In the genomic region with DNA sequence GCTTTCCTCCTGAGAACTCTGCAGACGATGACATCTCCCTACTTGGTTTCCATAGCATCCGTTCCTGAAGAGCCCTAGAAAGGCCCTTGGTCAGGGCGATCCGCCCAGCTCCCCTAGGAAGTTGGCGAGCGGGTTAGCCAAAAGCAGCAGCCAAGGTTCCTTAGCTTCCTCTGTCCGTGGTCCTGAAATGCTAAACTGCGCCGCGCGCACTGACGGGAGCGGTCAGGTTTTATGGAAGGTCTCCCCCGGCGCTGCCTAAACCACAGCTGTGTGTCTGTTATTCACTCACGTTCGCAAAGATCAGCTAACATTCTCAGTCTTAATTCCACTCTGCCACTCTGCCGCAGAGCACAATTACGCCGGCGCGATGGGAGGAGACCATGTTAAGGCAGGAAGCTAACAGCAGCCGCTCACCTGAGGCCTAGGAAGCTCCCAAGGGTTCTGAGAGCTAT, we compare ENCODE assay signal across 8 mouse cellular contexts. TPM values are rescaled to one million over a fixed set of nuclear protein-coding genes. Genes with fewer than 3 reads are reported as not detected.
DNase-seq lines count a peak whose midpoint lies in the region; ATAC-seq lines count a peak whose summit lies in the region.

Slc17a6 (plus strand) TSS at position 313 of the 452 bp plus-strand sequence.

- no peaks in the 10 kb centered on the region for H3K4me1 ChIP-seq in liver, embryonic 12.5 days
- peaks cover 5% of the 10 kb centered on the region; the same call in 1 of the 2 replicates for H3K4me1 ChIP-seq in forebrain, embryonic 13.5 days
- peaks cover 17% of the 10 kb centered on the region for H3K4me1 ChIP-seq in midbrain, embryonic 10.5 days

- no peak within 1 kb of the TSS for H3K27ac ChIP-seq in liver, embryonic 12.5 days
- H3K27ac ChIP-seq in forebrain, embryonic 13.5 days = peak within 1 kb of the TSS; percentile 88
- H3K27ac ChIP-seq in midbrain, embryonic 10.5 days (replicated peaks) = peak within 1 kb of the TSS; percentile 69; the same call in 1 of the 2 replicates

- DNase-seq in liver = peak; percentile 44
- peak; percentile 24 for DNase-seq in cerebellum, adult 11-12 months
- peak; percentile 61 to 75 for DNase-seq in layer of hippocampus, postnatal 10 days (ENCODE audit: low spot score in 2 of 2)
- DNase-seq in midbrain, embryonic 10.5 days (ENCODE audit: low spot score) = peak; percentile 80
- DNase-seq in testis, postnatal 10 days (ENCODE audit: low spot score) = peak; percentile 78

- no peaks in the 10 kb centered on the region for H3K9me3 ChIP-seq in liver, embryonic 12.5 days (replicated peaks)
- H3K9me3 ChIP-seq in forebrain, embryonic 13.5 days (replicated peaks) = no peaks in the 10 kb centered on the region
- H3K9me3 ChIP-seq in midbrain, embryonic 10.5 days (replicated peaks) = no peaks in the 10 kb centered on the region

- H3K9ac ChIP-seq in liver, embryonic 12.5 days = no peak within 1 kb of the TSS
- peak within 1 kb of the TSS; percentile 72 for H3K9ac ChIP-seq in forebrain, embryonic 13.5 days

- no peak for ATAC-seq in liver, embryonic 12.5 days
- peak; percentile 28 for ATAC-seq in forebrain, embryonic 13.5 days
- peak; percentile 22 to 64; a peak in 1 of 4 replicates for ATAC-seq in hematopoietic stem cell, adult 5-6 weeks (replicated peaks in 1 of 2; ENCODE audit: insufficient read depth in 1 of 2, low FRiP score in 2 of 2, low TSS enrichment in 1 of 2, low read depth in 1 of 2, poor library complexity in 2 of 2, severe bottlenecking in 2 of 2)

- H3K4me3 ChIP-seq in liver, embryonic 12.5 days = no peak within 1 kb of the TSS
- H3K4me3 ChIP-seq in forebrain, embryonic 13.5 days = peak within 1 kb of the TSS; percentile 43
- peak within 1 kb of the TSS; percentile 39 for H3K4me3 ChIP-seq in midbrain, embryonic 10.5 days

- no peak within 1 kb of the TSS for H3K4me2 ChIP-seq in liver, embryonic 12.5 days
- peak within 1 kb of the TSS; percentile 48 for H3K4me2 ChIP-seq in forebrain, embryonic 13.5 days

- peaks cover 50% of the 10 kb centered on the region for H3K27me3 ChIP-seq in liver, embryonic 12.5 days (replicated peaks)
- H3K27me3 ChIP-seq in forebrain, embryonic 13.5 days = peaks cover 49% of the 10 kb centered on the region
- peaks cover 69% of the 10 kb centered on the region for H3K27me3 ChIP-seq in midbrain, embryonic 10.5 days (ENCODE audit: low read depth, poor library complexity, severe bottlenecking)

- no peaks in the 10 kb centered on the region for H3K36me3 ChIP-seq in liver, embryonic 12.5 days
- H3K36me3 ChIP-seq in forebrain, embryonic 13.5 days (ENCODE audit: poor library complexity, severe bottlenecking) = no peaks in the 10 kb centered on the region
- H3K36me3 ChIP-seq in midbrain, embryonic 10.5 days = no peaks in the 10 kb centered on the region

- WGBS in liver, embryonic 12.5 days (ENCODE audit: insufficient replicate concordance) = 2% methylated on average over 23 of the region's 23 CpGs
- under 1% methylated on average over 23 of the region's 23 CpGs for WGBS in forebrain, embryonic 13.5 days
- under 1% methylated on average over 23 of the region's 23 CpGs for WGBS in midbrain, embryonic 10.5 days

RNA-seq across cellular contexts. Expression of gene Slc17a6, which starts in this region (rescaled TPM):
- polyA plus RNA-seq in liver, embryonic 12.5 days (2016; fragmentation: Nextera tagmentation; extraction: Ambion mirVana) = not detected in 2 replicates
- 43.7 and 49.4 TPM in 2 replicates for polyA plus RNA-seq in forebrain, embryonic 13.5 days (2015; fragmentation: Nextera tagmentation; extraction: Ambion mirVana)
- total RNA-seq in hematopoietic stem cell, adult 5-6 weeks (2017) = not detected in 2 replicates
- total RNA-seq in layer of hippocampus, postnatal 10 days (2021) = 10 to 100 TPM; 42.7 to 57.6 TPM
- polyA plus RNA-seq in midbrain, embryonic 10.5 days (2016; fragmentation: Nextera tagmentation; extraction: Ambion mirVana) = 6.6 and 15.8 TPM in 2 replicates

Comparison
In these comparisons a context has a peak if more than half of its experiments do, and no peak if none do; other contexts are left out.
1. RNA of gene Slc17a6 (total RNA-seq): 42.7 to 57.6 TPM in layer of hippocampus, postnatal 10 days; not detected in hematopoietic stem cell, adult 5-6 weeks; every median in the first group is over 10 times any median in the second.
2. Peak in ATAC-seq in hematopoietic stem cell, adult 5-6 weeks; RNA of the gene not detected or under 1 TPM.
3. DNase-seq: peak in every context shown above with its lines; median percentile 80 in midbrain, embryonic 10.5 days; 78 in testis, postnatal 10 days; 68 in layer of hippocampus, postnatal 10 days; 44 in liver; 24 in cerebellum, adult 11-12 months.